Mouse (Mus musculus) intestine, postnatal 0 days (tissue): ENCODE results near the gene Mtfmt. TPM values are rescaled to one million over a fixed set of nuclear protein-coding genes. Genes with fewer than 3 reads are reported as not detected.

Source experiments
- ATAC-seq: fragments of 200-750 bp; cut with Nextera tagmentation; 2 replicates; pipeline ENCODE4 v1.8.0; 2017; ENCODE audit warnings: mild to moderate bottlenecking, moderate TSS enrichment, moderate library complexity
- H3K27ac ChIP-seq: fragments of 300-500 bp; sonication (generic); 2 replicates; pipeline ENCODE4 v1.5.1; 2014; ENCODE audit warnings: mild to moderate bottlenecking, low read depth, low read length, moderate library complexity
- H3K27me3 ChIP-seq: fragments of 300-500 bp; sonication (generic); replicated peaks from 2 replicates; pipeline ENCODE4 v1.6.1; 2014; ENCODE audit warnings: low read length, mixed read lengths; ENCODE audit not compliant: control insufficient read depth, insufficient read depth
- H3K36me3 ChIP-seq: fragments of 300-500 bp; sonication (generic); 2 replicates; pipeline ENCODE4 v1.6.1; 2014; ENCODE audit warnings: mild to moderate bottlenecking, moderate library complexity; ENCODE audit not compliant: control insufficient read depth, insufficient read depth
- H3K4me1 ChIP-seq: fragments of 300-500 bp; sonication (generic); replicated peaks from 2 replicates; pipeline ENCODE4 v1.6.1; 2014; ENCODE audit warnings: antibody characterized with exemption, low read length, mixed read lengths; ENCODE audit not compliant: control insufficient read depth, insufficient read depth
- H3K4me2 ChIP-seq: fragments of 300-500 bp; sonication (generic); replicated peaks from 2 replicates; pipeline ENCODE4 v1.6.1; 2014; ENCODE audit warnings: low read depth, mild to moderate bottlenecking, moderate library complexity
- H3K4me3 ChIP-seq: fragments of 300-500 bp; sonication (generic); 2 replicates; pipeline ENCODE4 v1.5.1; 2014; ENCODE audit warnings: low read depth, low read length
- H3K9ac ChIP-seq: fragments of 300-500 bp; sonication (generic); 2 replicates; pipeline ENCODE4 v1.6.1; 2014; ENCODE audit warnings: mild to moderate bottlenecking, low read depth, low read length
- H3K9me3 ChIP-seq: fragments of 300-500 bp; sonication (generic); 2 replicates; pipeline ENCODE4 v1.6.1; 2016; ENCODE audit warnings: mixed run types; ENCODE audit not compliant: control insufficient read depth
- CTCF ChIP-seq: sonication (generic); IDR thresholded peaks from 2 replicates; pipeline ENCODE4 v1.5.1; 2016; ENCODE audit warnings: low read depth, mild to moderate bottlenecking, control low read depth, antibody characterized with exemption, moderate library complexity
- WGBS: fragments of 180-500 bp; shearing (Covaris S2); extraction: QIAGEN DNeasy Blood & Tissue Kit; methylation state at CpG from one replicate; pipeline ENCODE4 v1.1.7; 2014; 5-methylcytosine and 5-hydroxymethylcytosine counted together
- polyA plus RNA-seq: library from polyadenylated mRNA; unstranded; fragments of >200 nt; fragmentation: Nextera tagmentation; extraction: Ambion mirVana; gene quantifications from 2 replicates; pipeline ENCODE4 v1.2.1, GENCODE M21; 2015

The Mtfmt gene
- polyA plus RNA-seq, 1 experiment from 2014 or later, result 14.8 TPM

- ATAC-seq, result no peak
- no peak overlapping the region for H3K9ac ChIP-seq
- no peaks in the 10 kb centered on the region for H3K4me1 ChIP-seq
- no peak overlapping the region for H3K27ac ChIP-seq
- H3K36me3 ChIP-seq, result peaks cover 62% of the 10 kb centered on the region
- H3K27me3 ChIP-seq, result no peaks in the 10 kb centered on the region
- no peaks in the 10 kb centered on the region for H3K9me3 ChIP-seq
- no peak overlapping the region for H3K4me3 ChIP-seq
- TF ChIP-seq CTCF, result no peak
- WGBS, result 87% methylated on average over 4 of the region's 4 CpGs
- H3K4me2 ChIP-seq, result no peak overlapping the region
Observed at GRCm38 (mm10) chr9:65472769-65473168, 37.2 kb downstream of the Mtfmt start.

- no peak overlapping the region for H3K4me3 ChIP-seq
- H3K27me3 ChIP-seq, result no peaks in the 10 kb centered on the region
- no peaks in the 10 kb centered on the region for H3K4me1 ChIP-seq
- no peak overlapping the region for H3K9ac ChIP-seq
- WGBS, result 82% methylated on average over 8 of the region's 8 CpGs
- no peak overlapping the region for H3K27ac ChIP-seq
- no peak for ATAC-seq
- H3K36me3 ChIP-seq, result peaks cover 74% of the 10 kb centered on the region
- H3K9me3 ChIP-seq, result no peaks in the 10 kb centered on the region
- TF ChIP-seq CTCF, result no peak
- H3K4me2 ChIP-seq, result no peak overlapping the region
Observed at GRCm38 (mm10) chr9:65479158-65479557, 43.6 kb downstream of the Mtfmt start.

- no peaks in the 10 kb centered on the region for H3K4me1 ChIP-seq
- H3K36me3 ChIP-seq, result peaks cover 75% of the 10 kb centered on the region
- H3K27me3 ChIP-seq, result no peaks in the 10 kb centered on the region
- H3K9me3 ChIP-seq, result no peaks in the 10 kb centered on the region
- no peak overlapping the region for H3K9ac ChIP-seq
- H3K4me2 ChIP-seq, result no peak overlapping the region
- ATAC-seq, result no peak
- no peak overlapping the region for H3K27ac ChIP-seq
- no peak overlapping the region for H3K4me3 ChIP-seq
- no peak for TF ChIP-seq CTCF
- WGBS, result 91% methylated on average over 5 of the region's 5 CpGs
Observed at GRCm38 (mm10) chr9:65480071-65480470, 44.5 kb downstream of the Mtfmt start.

GRCm38 (mm10) chr9:65491476-65491875 is 55.9 kb downstream of the Mtfmt start:
- H3K4me2 ChIP-seq, result no peak overlapping the region
- H3K4me3 ChIP-seq, result no peak overlapping the region
- ATAC-seq, result no peak
- no peak overlapping the region for H3K27ac ChIP-seq
- H3K4me1 ChIP-seq, result no peaks in the 10 kb centered on the region
- H3K9me3 ChIP-seq, result no peaks in the 10 kb centered on the region
- WGBS, result 87% methylated on average over 3 of the region's 3 CpGs
- no peak for TF ChIP-seq CTCF
- no peak overlapping the region for H3K9ac ChIP-seq
- H3K36me3 ChIP-seq, result peaks cover 15% of the 10 kb centered on the region
- H3K27me3 ChIP-seq, result no peaks in the 10 kb centered on the region

- WGBS, result 86% methylated on average over 2 of the region's 2 CpGs
Observed at GRCm38 (mm10) chr9:65492351-65492750, 56.8 kb downstream of the Mtfmt start.

GRCm38 (mm10) chr9:65492851-65493250 is 57.3 kb downstream of the Mtfmt start:
- Histone ChIP-seq H3K4me2 (no peak overlapping the region), H3K27me3 (no peaks in the 10 kb centered on the region), H3K36me3 (peaks cover 4% of the 10 kb centered on the region; the same call in 1 of the 2 replicates), H3K4me3 (no peak overlapping the region), H3K4me1 (no peaks in the 10 kb centered on the region), H3K27ac (no peak overlapping the region), H3K9me3 (no peaks in the 10 kb centered on the region), H3K9ac (no peak overlapping the region)
- no peak for ATAC-seq
- 94% methylated on average over 4 of the region's 4 CpGs for WGBS
- no peak for TF ChIP-seq CTCF

More at GRCm38 (mm10) chr9:65492351-65492750, 56.8 kb downstream of the Mtfmt start:
- ATAC-seq, result no peak
- Histone ChIP-seq H3K27ac (no peak overlapping the region), H3K27me3 (no peaks in the 10 kb centered on the region), H3K4me1 (no peaks in the 10 kb centered on the region), H3K36me3 (peaks cover 9% of the 10 kb centered on the region; the same call in 1 of the 2 replicates), H3K9ac (no peak overlapping the region), H3K9me3 (no peaks in the 10 kb centered on the region), H3K4me2 (no peak overlapping the region), H3K4me3 (no peak overlapping the region)
- TF ChIP-seq CTCF, result no peak

GRCm38 (mm10) chr9:65502146-65502545 is 66.6 kb downstream of the Mtfmt start:
- no peak for ATAC-seq
- WGBS, result 61% methylated on average over 8 of the region's 8 CpGs
- Histone ChIP-seq H3K36me3 (no peaks in the 10 kb centered on the region), H3K4me3 (no peak overlapping the region), H3K9me3 (no peaks in the 10 kb centered on the region), H3K4me1 (no peaks in the 10 kb centered on the region), H3K9ac (no peak overlapping the region), H3K27ac (no peak overlapping the region), H3K4me2 (no peak overlapping the region), H3K27me3 (no peaks in the 10 kb centered on the region)
- peak; percentile 71 for TF ChIP-seq CTCF

Other genes starting within 250 kb of the Mtfmt start
- 9.9 and 10.5 TPM in 2 replicates for gene Parp16, start 240.4 kb upstream of the Mtfmt start, polyA plus RNA-seq
- gene Cilp, start 170.6 kb upstream of the Mtfmt start, polyA plus RNA-seq, result 0.43 TPM in 2 replicates
- 28.2 and 30.5 TPM in 2 replicates for gene Clpx, start 141.5 kb upstream of the Mtfmt start, polyA plus RNA-seq
- 6.5 and 7.7 TPM in 2 replicates for gene Pdcd7, start 89.7 kb upstream of the Mtfmt start, polyA plus RNA-seq
- 0.14 and 0.21 TPM in 2 replicates for gene Ubap1l, start 74.7 kb upstream of the Mtfmt start, polyA plus RNA-seq
- gene Kbtbd13, start 44.1 kb upstream of the Mtfmt start, polyA plus RNA-seq, result 3.9 and 5.0 TPM in 2 replicates
- 5.4 and 6.2 TPM in 2 replicates for gene Rasl12, start 37.3 kb upstream of the Mtfmt start, polyA plus RNA-seq
- 261 and 305 TPM in 2 replicates for gene Slc51b, start 12.8 kb upstream of the Mtfmt start, polyA plus RNA-seq
- gene Spg21, start 25.2 kb downstream of the Mtfmt start, polyA plus RNA-seq, result 85.8 and 86.3 TPM in 2 replicates
- gene Ankdd1a, start 84.4 kb downstream of the Mtfmt start, polyA plus RNA-seq, result not detected in 2 replicates
- gene Plekho2, start 144.3 kb downstream of the Mtfmt start, polyA plus RNA-seq, result 6.6 and 6.7 TPM in 2 replicates
- 1.2 and 1.8 TPM in 2 replicates for gene Pif1, start 151.4 kb downstream of the Mtfmt start, polyA plus RNA-seq
- 21.4 and 22.1 TPM in 2 replicates for gene Rbpms2, start 193.9 kb downstream of the Mtfmt start, polyA plus RNA-seq
- 141 and 152 TPM in 2 replicates for gene Oaz2, start 232.2 kb downstream of the Mtfmt start, polyA plus RNA-seq